8 mouse cellular contexts compared by ENCODE assay signal in the genomic region with DNA sequence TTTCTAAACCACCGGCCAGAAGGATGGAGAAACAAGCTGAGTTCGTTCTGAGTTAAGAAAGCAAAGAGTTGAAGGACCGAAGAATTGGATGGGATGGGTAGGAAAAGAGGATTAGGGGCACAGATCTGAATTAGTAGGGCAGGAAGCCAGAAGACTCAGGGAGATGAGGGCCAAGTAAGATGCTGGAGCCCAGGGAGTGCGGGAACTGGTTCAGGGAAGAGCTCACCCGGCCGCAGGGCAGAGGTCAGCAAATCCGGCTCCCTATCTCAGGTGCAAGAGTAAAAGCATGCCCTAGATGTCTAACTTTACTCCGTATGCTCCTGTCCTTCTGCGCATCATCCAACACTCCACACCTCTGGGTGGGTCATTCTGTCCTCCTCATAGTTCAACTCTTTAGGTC. TPM values are rescaled to one million over a fixed set of nuclear protein-coding genes. Genes with fewer than 3 reads are reported as not detected.
DNase-seq lines count a peak whose midpoint lies in the region; ATAC-seq and TF ChIP-seq lines count a peak whose summit lies in the region.

No protein-coding gene starts in this region.

- TF ChIP-seq POLR2A in cerebellum, adult 2 months (IDR thresholded peaks at IDR 0.05; ENCODE audit: borderline replicate concordance, insufficient read depth, low read length): no peak

- peak in 1 of 2 experiments; percentile 59 for DNase-seq in cerebellum, adult 2 months
- DNase-seq in cerebellum, postnatal 10 days: no peak
- DNase-seq in right cerebral cortex, postnatal 25 days: peak; percentile 14
- DNase-seq in right cerebral cortex, postnatal 14 days: no peak
- DNase-seq in intestine, embryonic 14.5 days (ENCODE audit: low spot score): peak; percentile 59
- no peak for DNase-seq in midbrain, postnatal 0 days (ENCODE audit: low spot score)
- no peak for DNase-seq in right cerebral cortex, postnatal 10 days (ENCODE audit: low spot score in 2 of 2)
- DNase-seq in adipocyte (ENCODE audit: low spot score): no peak

- H3K4me3 ChIP-seq in cerebellum, adult 2 months (replicated peaks; ENCODE audit: insufficient read depth, low read depth, low read length): peak overlapping the region; percentile 61
- peak overlapping the region; percentile 49 for H3K4me3 ChIP-seq in intestine, embryonic 14.5 days (ENCODE audit: low read depth, low read length)
- peak overlapping the region; percentile 48 for H3K4me3 ChIP-seq in midbrain, postnatal 0 days (ENCODE audit: low read depth, low read length)

- H3K27me3 ChIP-seq in cerebellum, adult 2 months (ENCODE audit: control insufficient read depth, insufficient read depth, low read length): no peaks in the 10 kb centered on the region
- no peaks in the 10 kb centered on the region for H3K27me3 ChIP-seq in intestine, embryonic 14.5 days (replicated peaks; ENCODE audit: control insufficient read depth, insufficient read depth, low read length)
- H3K27me3 ChIP-seq in midbrain, postnatal 0 days (ENCODE audit: insufficient read depth, low read length): no peaks in the 10 kb centered on the region

- TF ChIP-seq CTCF in cerebellum, adult 2 months (IDR thresholded peaks at IDR 0.05; ENCODE audit: borderline replicate concordance, insufficient read depth, low read depth, low read length): no peak
- TF ChIP-seq CTCF in midbrain, postnatal 0 days (IDR thresholded peaks at IDR 0.05): no peak

- H3K4me1 ChIP-seq in cerebellum, adult 2 months (ENCODE audit: control insufficient read depth, insufficient read depth, low read length): peaks cover 19% of the 10 kb centered on the region
- peaks cover 13% of the 10 kb centered on the region for H3K4me1 ChIP-seq in intestine, embryonic 14.5 days (replicated peaks; ENCODE audit: control insufficient read depth, insufficient read depth, low read length)
- 0 out of 2 replicates have a peak, but pooled peaks cover 2% of the 10 kb centered on the region for H3K4me1 ChIP-seq in midbrain, postnatal 0 days (ENCODE audit: insufficient read depth, low read length)

- H3K27ac ChIP-seq in cerebellum, adult 2 months (ENCODE audit: insufficient read depth, low read length): peak overlapping the region; percentile 49
- peak overlapping the region; percentile 51; the same call in 1 of the 2 replicates for H3K27ac ChIP-seq in intestine, embryonic 14.5 days (ENCODE audit: low read depth)
- peak overlapping the region; percentile 51 for H3K27ac ChIP-seq in midbrain, postnatal 0 days (ENCODE audit: low read depth, low read length)

- 5% methylated on average over 9 of the region's 9 CpGs for WGBS in cerebellum, adult 2 months
- WGBS in intestine, embryonic 14.5 days: 2% methylated on average over 9 of the region's 9 CpGs
- 2% methylated on average over 9 of the region's 9 CpGs for WGBS in midbrain, postnatal 0 days

- peak overlapping the region; percentile 40 for H3K9ac ChIP-seq in intestine, embryonic 14.5 days (ENCODE audit: low read length)
- peak overlapping the region; percentile 62 for H3K9ac ChIP-seq in midbrain, postnatal 0 days (replicated peaks; ENCODE audit: low read length, poor library complexity, severe bottlenecking)

- no peaks in the 10 kb centered on the region for H3K9me3 ChIP-seq in intestine, embryonic 14.5 days (ENCODE audit: control insufficient read depth, low read length)
- no peaks in the 10 kb centered on the region for H3K9me3 ChIP-seq in midbrain, postnatal 0 days (ENCODE audit: low read length)

- peak overlapping the region; percentile 57 for H3K4me2 ChIP-seq in intestine, embryonic 14.5 days (ENCODE audit: low read length)
- peak overlapping the region; percentile 88 for H3K4me2 ChIP-seq in midbrain, postnatal 0 days (ENCODE audit: low read depth, low read length, poor library complexity, severe bottlenecking)

- H3K36me3 ChIP-seq in intestine, embryonic 14.5 days (ENCODE audit: control insufficient read depth, insufficient read depth, low read length): no peaks in the 10 kb centered on the region
- no peaks in the 10 kb centered on the region for H3K36me3 ChIP-seq in midbrain, postnatal 0 days (ENCODE audit: insufficient read depth, low read length)

- ATAC-seq in intestine, embryonic 14.5 days (replicated peaks; ENCODE audit: low FRiP score, low TSS enrichment, low read depth): no peak
- ATAC-seq in midbrain, postnatal 0 days (ENCODE audit: low FRiP score): no peak

RNA-seq across cellular contexts. Expression of a gene that starts 27.5 kb away (rescaled TPM):
- polyA plus RNA-seq in cerebellum, adult 2 months (2012; rRNA removed): 56.1 and 58.2 TPM in 2 replicates
- polyA plus RNA-seq in intestine, embryonic 14.5 days (2014; fragmentation: Nextera tagmentation; extraction: Ambion mirVana): 36.4 and 42.6 TPM in 2 replicates
- 9.8 and 20.7 TPM in 2 replicates for total RNA-seq in midbrain, postnatal 0 days (2014; rRNA removed)
- 9.8 and 10.5 TPM in 2 replicates for polyA plus RNA-seq in midbrain, postnatal 0 days (2015; fragmentation: Nextera tagmentation; extraction: Ambion mirVana)

RNA-seq across cellular contexts. Expression of a gene that starts 29.0 kb away (rescaled TPM):
- polyA plus RNA-seq in cerebellum, adult 2 months (2012; rRNA removed): 2.1 and 3.3 TPM in 2 replicates
- 0.60 and 0.82 TPM in 2 replicates for polyA plus RNA-seq in intestine, embryonic 14.5 days (2014; fragmentation: Nextera tagmentation; extraction: Ambion mirVana)
- total RNA-seq in midbrain, postnatal 0 days (2014; rRNA removed): 2.7 and 4.0 TPM in 2 replicates
- 1.6 and 2.4 TPM in 2 replicates for polyA plus RNA-seq in midbrain, postnatal 0 days (2015; fragmentation: Nextera tagmentation; extraction: Ambion mirVana)

RNA-seq across cellular contexts. Expression of a gene that starts 42.1 kb away (rescaled TPM):
- polyA plus RNA-seq in cerebellum, adult 2 months (2012; rRNA removed): 4.7 and 5.6 TPM in 2 replicates
- polyA plus RNA-seq in intestine, embryonic 14.5 days (2014; fragmentation: Nextera tagmentation; extraction: Ambion mirVana): 5.9 and 6.6 TPM in 2 replicates
- total RNA-seq in midbrain, postnatal 0 days (2014; rRNA removed): 7.8 and 12.6 TPM in 2 replicates
- polyA plus RNA-seq in midbrain, postnatal 0 days (2015; fragmentation: Nextera tagmentation; extraction: Ambion mirVana): 1.3 and 1.7 TPM in 2 replicates

RNA-seq across cellular contexts. Expression of a gene that starts 48.2 kb away (rescaled TPM):
- polyA plus RNA-seq in cerebellum, adult 2 months (2012; rRNA removed): 185 and 201 TPM in 2 replicates
- 139 and 142 TPM in 2 replicates for polyA plus RNA-seq in intestine, embryonic 14.5 days (2014; fragmentation: Nextera tagmentation; extraction: Ambion mirVana)
- 101 and 116 TPM in 2 replicates for total RNA-seq in midbrain, postnatal 0 days (2014; rRNA removed)
- polyA plus RNA-seq in midbrain, postnatal 0 days (2015; fragmentation: Nextera tagmentation; extraction: Ambion mirVana): 135 and 140 TPM in 2 replicates

RNA-seq across cellular contexts. Expression of a gene that starts 48.4 kb away (rescaled TPM):
- polyA plus RNA-seq in cerebellum, adult 2 months (2012; rRNA removed): 186 and 198 TPM in 2 replicates
- 252 and 269 TPM in 2 replicates for polyA plus RNA-seq in intestine, embryonic 14.5 days (2014; fragmentation: Nextera tagmentation; extraction: Ambion mirVana)
- 139 and 148 TPM in 2 replicates for total RNA-seq in midbrain, postnatal 0 days (2014; rRNA removed)
- polyA plus RNA-seq in midbrain, postnatal 0 days (2015; fragmentation: Nextera tagmentation; extraction: Ambion mirVana): 203 and 216 TPM in 2 replicates

Comparison
In these comparisons a context has a peak if more than half of its experiments do, and no peak if none do; other contexts are left out.
1. DNase-seq: peak in right cerebral cortex, postnatal 25 days (single experiment) and intestine, embryonic 14.5 days (single experiment); none in cerebellum, postnatal 10 days (0 of 2), right cerebral cortex, postnatal 14 days (single experiment), midbrain, postnatal 0 days (single experiment), right cerebral cortex, postnatal 10 days (0 of 2) and adipocyte (single experiment).
2. Peak in every context shown above with its lines, with median percentiles within 50 percentile points of each other: H3K27ac ChIP-seq and H3K4me3 ChIP-seq.